24 mouse cellular contexts compared by ENCODE assay signal in the genomic region with DNA sequence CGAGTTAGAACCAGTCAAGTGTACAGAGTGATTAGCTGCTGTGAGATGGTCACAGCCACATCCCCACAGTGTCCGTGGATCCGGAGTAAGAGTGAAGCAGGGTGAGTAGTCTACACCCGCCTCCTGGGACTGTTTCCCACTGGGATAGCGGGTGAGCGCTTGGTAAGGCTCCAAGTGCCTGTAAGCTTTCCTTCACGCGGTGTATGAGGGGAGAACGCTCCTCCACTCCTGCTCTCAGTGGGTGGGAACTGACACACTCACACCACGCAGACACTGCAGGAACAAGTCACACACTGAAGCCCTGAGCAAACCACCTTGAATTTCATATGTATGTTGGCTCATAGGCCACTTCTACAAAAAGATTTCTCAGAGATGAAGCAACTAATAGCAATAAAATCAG.
"Had no signal": no experiment of that assay in that cellular context is flagged by ENCODE, and none has a peak within 500 bp of the region (broad histone marks: within the 10 kb centered on the region; RNA-seq: fewer than 3 reads in every experiment).

No protein-coding gene starts in this region.

- H3K4me3 ChIP-seq: gastrocnemius, adult 2 months; heart, embryonic 10.5 days; heart, embryonic 12.5 days; intestine, embryonic 15.5 days; layer of hippocampus, adult 2 months; left cerebral cortex, adult 2 months; limb, embryonic 10.5 days; limb, embryonic 12.5 days; liver, embryonic 13.5 days; liver, embryonic 15.5 days had no signal

- H3K9ac ChIP-seq: heart, embryonic 12.5 days; hindbrain, embryonic 14.5 days; intestine, embryonic 15.5 days; limb, embryonic 12.5 days; liver, embryonic 13.5 days; liver, embryonic 15.5 days had no signal

- ATAC-seq: inflammation-experienced regulatory T-cells, adult 6 months; intestine, embryonic 15.5 days; intestine, postnatal 0 days had no signal

- H3K36me3 ChIP-seq: heart, embryonic 10.5 days; limb, embryonic 10.5 days; limb, embryonic 12.5 days; liver, embryonic 15.5 days had no signal

- DNase-seq: gastrocnemius, adult 2 months; gastrocnemius, postnatal 10 days; gastrocnemius, postnatal 25 days; heart, postnatal 10 days; heart, postnatal 4 days; kidney, adult 18-20 months; kidney, adult 8-10 months; kidney, postnatal 10 days; kidney, postnatal 25 days; kidney, postnatal 4 days; liver; liver, embryonic 13.5 days had no signal

- H3K4me2 ChIP-seq: heart, embryonic 12.5 days; hindbrain, embryonic 14.5 days; intestine, embryonic 15.5 days; limb, embryonic 12.5 days; liver, embryonic 11.5 days; liver, embryonic 13.5 days; liver, embryonic 15.5 days had no signal

- H3K27me3 ChIP-seq: heart, embryonic 12.5 days; intestine, embryonic 15.5 days; limb, embryonic 12.5 days; liver, embryonic 13.5 days; liver, embryonic 15.5 days had no signal

- H3K9me3 ChIP-seq: heart, embryonic 10.5 days; heart, embryonic 12.5 days; intestine, embryonic 15.5 days; limb, embryonic 10.5 days; limb, embryonic 12.5 days; liver, embryonic 13.5 days; liver, embryonic 15.5 days had no signal

- H3K27ac ChIP-seq: gastrocnemius, adult 2 months; heart, embryonic 10.5 days; hindbrain, embryonic 14.5 days; intestine, embryonic 15.5 days; layer of hippocampus, adult 2 months; left cerebral cortex, adult 2 months; limb, embryonic 12.5 days; liver, embryonic 13.5 days; liver, embryonic 15.5 days had no signal
